Mouse (Mus musculus) thymus, adult 18-20 months (tissue): ENCODE measurements around the gene Ncoa3.
A peak's percentile ranks its signal among the peaks of the same experiment; 100 is the strongest.
"Not testable (repeated sequence)": the region's sequence is repeated elsewhere in the genome, so short reads cannot be mapped to it uniquely, and the experiment has no call there.

Source experiments
- DNase-seq, 2 experiments: peaks; one replicate each; pipeline ENCODE4 v3.0.0; 2022; ENCODE audit warnings: mixed read lengths in 2 of 2

Ncoa3 gene

GRCm38 (mm10) chr2:165992270-165993172 is at the start of gene Ncoa3:
TSS of gene Ncoa3 (plus strand) at chr2:165992636.
- DNase-seq: peak; percentile 84 to 86

- no peak for DNase-seq
Measured at GRCm38 (mm10) chr2:165943113-165943512, 49.3 kb upstream of the Ncoa3 start.

- DNase-seq: no peak
Measured at GRCm38 (mm10) chr2:165944576-165945351, 47.7 kb upstream of the Ncoa3 start.

GRCm38 (mm10) chr2:165946046-165946564 is 46.3 kb upstream of the Ncoa3 start:
- DNase-seq: no peak

GRCm38 (mm10) chr2:165948007-165948406 is 44.4 kb upstream of the Ncoa3 start:
- no peak for DNase-seq

- not testable (repeated sequence) for DNase-seq
Measured at GRCm38 (mm10) chr2:165948785-165949184, 43.7 kb upstream of the Ncoa3 start.

GRCm38 (mm10) chr2:165949719-165950118 is 42.7 kb upstream of the Ncoa3 start:
- DNase-seq: peak; percentile 60 to 73

GRCm38 (mm10) chr2:165951432-165952068 is 40.9 kb upstream of the Ncoa3 start:
- peak; percentile 53 to 61 for DNase-seq

GRCm38 (mm10) chr2:165954872-165955271 is 37.6 kb upstream of the Ncoa3 start:
- DNase-seq: peak; percentile 75 to 86

- DNase-seq: no peak
Measured at GRCm38 (mm10) chr2:165955386-165955785, 37.0 kb upstream of the Ncoa3 start.

GRCm38 (mm10) chr2:165956096-165956740 is 36.2 kb upstream of the Ncoa3 start:
- DNase-seq: peak in 1 of 2 experiments; percentile 23

- DNase-seq: no peak
Measured at GRCm38 (mm10) chr2:165957257-165957828, 35.1 kb upstream of the Ncoa3 start.

- DNase-seq: no peak
Measured at GRCm38 (mm10) chr2:165958556-165958955, 33.9 kb upstream of the Ncoa3 start.

- no peak for DNase-seq
Measured at GRCm38 (mm10) chr2:165960695-165961094, 31.7 kb upstream of the Ncoa3 start.

GRCm38 (mm10) chr2:165962824-165963223 is 29.6 kb upstream of the Ncoa3 start:
- no peak for DNase-seq

GRCm38 (mm10) chr2:165964121-165964520 is 28.3 kb upstream of the Ncoa3 start:
- DNase-seq: no peak

GRCm38 (mm10) chr2:165967076-165967475 is 25.4 kb upstream of the Ncoa3 start:
- no peak for DNase-seq

- DNase-seq: no peak
Measured at GRCm38 (mm10) chr2:165967823-165968555, 24.4 kb upstream of the Ncoa3 start.

- no peak for DNase-seq
Measured at GRCm38 (mm10) chr2:165968876-165969275, 23.6 kb upstream of the Ncoa3 start.

GRCm38 (mm10) chr2:165969391-165969790 is 23.0 kb upstream of the Ncoa3 start:
- DNase-seq: no peak

GRCm38 (mm10) chr2:165969961-165970360 is 22.5 kb upstream of the Ncoa3 start:
- no peak for DNase-seq
